Mouse (Mus musculus) inflammation-experienced regulatory T-cells, adult 6 months (primary cell): ENCODE measurements around the gene Iars2. TPM values are rescaled to one million over a fixed set of nuclear protein-coding genes. Genes with fewer than 3 reads are reported as not detected.
A peak's percentile ranks its signal among the peaks of the same experiment; 100 is the strongest.

ENCODE experiments used
- ATAC-seq: one replicate; pipeline ENCODE4 v1.8.0; 2017
- polyA plus RNA-seq, 3 experiments: library from polyadenylated mRNA; unstranded; fragments of 100-300 nt; shearing (Covaris generic); gene quantifications; one replicate each; pipeline ENCODE4 v1.2.1; 2017

Gene Iars2
- 10 to 100 TPM in 1 of 3 experiments, 1 to 10 TPM in 2; 8.6 to 10.9 (median 9.7) TPM for polyA plus RNA-seq

DNA sequence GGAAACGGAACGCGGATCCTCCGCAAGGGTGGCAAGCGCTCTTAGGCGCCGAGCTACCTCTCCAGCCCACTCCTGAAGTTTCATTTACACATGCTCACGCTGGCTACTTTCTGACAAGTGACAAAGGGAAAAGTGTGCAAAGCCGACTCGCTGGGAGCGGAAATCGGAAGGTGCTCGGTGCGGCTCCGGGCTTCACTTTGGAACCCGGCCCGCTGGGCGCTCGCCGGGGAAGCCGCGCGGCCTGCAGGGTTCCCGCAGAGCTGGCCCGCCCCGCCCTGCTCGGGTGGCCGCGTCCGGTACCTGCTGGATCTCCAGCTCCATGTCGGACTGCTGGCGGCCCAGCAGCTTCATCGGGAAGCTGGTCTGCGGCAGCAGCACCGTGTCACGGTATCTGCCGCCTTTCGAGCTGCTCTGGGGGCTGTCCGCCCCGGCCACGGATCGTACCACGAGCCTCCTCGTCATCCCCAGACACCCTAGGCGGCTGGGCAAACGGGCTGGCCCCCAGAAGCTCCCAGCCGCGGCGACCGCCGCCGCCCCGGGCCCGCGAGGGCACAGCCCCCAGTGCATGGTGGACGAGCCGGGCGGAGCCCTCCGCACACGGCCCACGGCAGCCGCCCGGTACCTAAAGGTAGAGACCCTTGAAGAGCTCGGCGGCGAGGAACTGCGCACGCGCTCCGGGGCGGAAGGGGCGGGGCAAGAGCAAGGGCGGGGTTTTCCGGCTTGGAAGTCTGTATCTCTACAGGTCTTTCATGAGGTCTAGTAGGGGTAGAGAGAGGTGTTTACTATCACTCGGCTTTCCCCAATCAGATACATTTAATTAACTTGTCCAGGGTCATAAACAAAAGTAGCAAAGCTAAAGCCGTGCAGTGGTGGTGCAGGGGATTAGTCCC is at the start of gene Iars2:
TSS of gene Iars2 (minus strand) at position 676 of the 890 bp plus-strand sequence.
- ATAC-seq: peak; percentile 73

GRCm38 (mm10) chr1:185377429-185377828 is 48.2 kb upstream of the Iars2 start:
- no peak for ATAC-seq

DNA sequence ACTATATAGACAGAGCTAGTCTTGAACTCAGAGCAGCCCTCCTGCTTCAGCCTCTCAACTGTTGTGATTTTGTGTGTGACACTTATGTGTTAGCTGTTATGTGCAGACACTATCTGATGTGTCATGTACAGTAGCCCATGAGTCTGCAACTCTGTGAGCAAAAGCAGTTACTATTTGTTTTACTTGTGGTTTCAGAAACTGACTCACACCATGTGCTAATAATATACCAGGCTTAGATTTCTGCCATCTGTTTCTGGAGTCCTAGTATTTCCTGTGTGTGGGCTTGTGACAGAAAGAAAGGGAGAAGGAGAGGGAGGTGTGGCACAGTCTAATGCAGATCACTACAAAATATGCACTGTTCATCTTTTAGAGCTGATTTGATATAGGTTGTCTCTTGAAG is 47.2 kb upstream of the Iars2 start:
- no peak for ATAC-seq

DNA sequence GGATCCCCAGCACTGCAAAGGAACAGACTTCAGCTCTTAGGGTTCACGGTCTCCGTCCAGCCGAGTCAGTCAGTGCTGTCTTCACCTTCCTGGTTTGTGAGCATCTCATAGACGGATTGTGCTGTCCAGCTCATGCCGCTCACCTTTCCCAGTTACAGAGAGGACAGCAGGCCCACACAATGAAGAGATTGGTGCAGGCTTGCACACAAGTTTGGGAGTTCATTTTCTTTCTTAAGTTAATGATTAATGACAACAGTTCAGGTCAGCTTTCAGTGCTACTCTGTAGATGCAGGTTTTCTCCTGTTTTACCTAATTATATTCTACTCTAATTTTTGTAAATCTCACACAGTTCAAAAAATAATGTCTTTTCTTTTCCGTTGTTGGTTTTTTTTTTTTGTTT is 40.8 kb upstream of the Iars2 start:
- ATAC-seq: no peak

DNA sequence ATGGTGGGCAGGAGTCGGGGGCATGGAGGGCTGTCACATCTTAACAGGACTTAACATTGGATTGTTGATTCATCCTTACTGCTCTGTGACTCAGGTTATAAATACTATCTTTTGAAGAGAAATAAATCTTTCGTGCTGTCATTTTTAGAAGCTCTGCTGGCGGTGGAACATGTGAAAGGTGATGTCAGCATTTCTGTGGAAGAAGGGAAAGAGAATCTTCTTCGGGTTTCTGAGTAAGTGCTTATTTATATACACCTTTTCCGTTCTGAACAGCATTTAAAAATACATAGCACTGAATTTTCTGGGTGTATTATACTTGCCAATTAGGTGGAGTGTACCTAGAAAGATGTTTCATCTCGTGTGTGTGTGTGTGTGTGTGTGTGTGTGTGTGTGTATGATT is 38.2 kb upstream of the Iars2 start:
- ATAC-seq: no peak

DNA sequence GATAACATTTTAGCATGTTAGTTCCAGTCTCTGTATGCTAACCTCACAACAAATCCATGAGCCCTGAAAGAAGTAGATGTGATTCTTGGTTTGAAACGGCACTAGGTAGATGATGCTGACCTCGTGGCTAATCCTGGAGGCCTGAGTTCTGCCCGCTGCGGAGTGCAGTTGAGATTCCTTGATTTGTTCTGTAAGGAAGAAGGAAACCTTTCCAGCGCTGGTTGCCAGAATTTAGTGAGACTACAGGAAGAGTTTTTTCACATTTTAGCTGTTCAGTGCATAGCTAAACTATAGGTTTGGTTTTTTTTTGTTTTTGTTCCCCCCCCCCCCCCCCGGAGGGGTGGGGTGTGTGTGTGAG is 35.0 kb upstream of the Iars2 start:
- ATAC-seq: no peak

GRCm38 (mm10) chr1:185363526-185364182 is 34.5 kb upstream of the Iars2 start:
- ATAC-seq: peak; percentile 23

- ATAC-seq: peak; percentile 90
Measured at GRCm38 (mm10) chr1:185362677-185363520, 33.7 kb upstream of the Iars2 start, which contains the start of gene Eprs. Gene Eprs, plus strand, starts transcription at chr1:185363044.

- no peak for ATAC-seq
Measured at GRCm38 (mm10) chr1:185358211-185358610, 29.0 kb upstream of the Iars2 start.

- ATAC-seq: no peak
Measured at GRCm38 (mm10) chr1:185356246-185356645, 27.1 kb upstream of the Iars2 start.

GRCm38 (mm10) chr1:185354731-185355130 is 25.5 kb upstream of the Iars2 start:
- ATAC-seq: no peak

GRCm38 (mm10) chr1:185353351-185353750 is 24.2 kb upstream of the Iars2 start:
- ATAC-seq: no peak

GRCm38 (mm10) chr1:185352151-185352550 is 23.0 kb upstream of the Iars2 start:
- ATAC-seq: peak; percentile 83

DNA sequence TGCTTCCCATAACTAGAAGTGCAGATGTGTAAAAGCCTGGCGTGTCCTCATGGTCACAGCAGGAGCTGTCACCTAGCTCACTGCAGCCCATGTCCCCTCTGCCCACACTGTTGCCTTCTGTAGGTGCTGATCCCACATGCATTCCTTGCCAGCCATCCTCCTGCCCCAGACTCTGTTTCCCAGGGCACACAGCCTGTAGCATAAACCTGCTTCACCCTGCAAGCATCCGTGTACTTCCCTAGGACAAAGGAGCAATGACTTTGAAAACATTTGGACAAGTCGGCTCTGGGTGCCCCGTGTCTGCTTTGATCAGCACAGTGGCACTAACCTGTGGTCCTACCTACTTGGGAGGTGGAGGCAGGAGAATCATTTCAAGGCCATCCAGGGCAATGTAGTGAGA is 21.4 kb upstream of the Iars2 start:
- ATAC-seq: no peak

DNA sequence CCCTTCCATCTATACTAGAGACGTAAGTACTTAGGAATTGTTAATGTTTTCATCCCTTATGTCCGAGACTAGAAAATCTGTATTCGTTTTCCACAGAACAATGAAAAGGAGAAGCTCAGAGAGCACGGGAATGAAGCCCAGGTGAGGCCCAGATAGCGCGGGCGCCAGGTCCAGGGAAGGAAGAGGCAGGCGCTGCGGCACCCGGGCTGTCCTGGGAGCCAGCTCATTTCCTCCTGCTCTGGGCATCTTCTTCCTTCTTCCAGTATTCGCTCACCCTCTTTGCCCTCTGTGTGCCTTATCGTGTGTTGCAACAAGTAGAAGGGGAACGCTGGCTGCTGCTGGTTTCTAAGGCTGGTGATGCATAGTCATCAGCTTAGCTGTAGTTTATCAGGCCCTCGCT is 20.5 kb upstream of the Iars2 start:
- ATAC-seq: no peak

DNA sequence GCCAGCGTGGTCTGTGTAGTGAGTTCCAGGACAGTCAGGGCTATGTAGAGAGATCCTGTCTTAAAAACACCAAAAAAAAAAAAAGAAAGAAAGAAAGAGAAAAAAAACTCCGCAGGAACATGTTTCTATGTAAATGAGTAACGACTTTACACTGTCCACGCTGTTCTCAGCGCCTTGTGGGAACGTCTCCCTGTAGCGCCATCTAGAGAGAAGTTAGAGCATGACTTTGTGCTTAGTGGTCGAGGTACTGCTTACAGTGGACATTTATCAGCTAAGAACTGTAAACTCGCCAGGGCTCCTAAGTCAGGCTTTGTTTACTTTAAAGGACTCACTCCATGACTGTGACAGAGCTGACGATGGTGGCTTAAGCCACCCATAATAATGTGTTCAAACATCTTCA is 17.0 kb upstream of the Iars2 start:
- no peak for ATAC-seq

DNA sequence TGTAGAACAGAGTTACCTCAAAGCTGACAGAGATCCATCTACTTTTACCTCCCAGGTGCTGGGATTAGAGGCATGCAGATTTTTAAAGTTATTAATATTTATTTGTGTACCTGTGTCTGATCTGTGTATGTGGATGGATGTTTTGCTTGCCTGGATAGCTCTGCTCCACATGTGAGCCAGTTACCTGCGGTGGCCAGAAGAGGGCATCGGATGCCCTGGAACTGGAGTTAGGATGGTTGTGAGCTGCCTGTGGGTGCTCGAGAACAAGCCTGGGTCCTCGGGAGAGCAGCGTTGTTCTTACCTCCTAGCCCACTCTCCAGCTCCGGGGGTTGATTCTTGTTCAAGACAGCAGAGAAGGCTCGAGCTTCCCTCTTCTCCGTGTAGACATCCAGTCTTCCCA is 14.2 kb upstream of the Iars2 start:
- ATAC-seq: no peak

DNA sequence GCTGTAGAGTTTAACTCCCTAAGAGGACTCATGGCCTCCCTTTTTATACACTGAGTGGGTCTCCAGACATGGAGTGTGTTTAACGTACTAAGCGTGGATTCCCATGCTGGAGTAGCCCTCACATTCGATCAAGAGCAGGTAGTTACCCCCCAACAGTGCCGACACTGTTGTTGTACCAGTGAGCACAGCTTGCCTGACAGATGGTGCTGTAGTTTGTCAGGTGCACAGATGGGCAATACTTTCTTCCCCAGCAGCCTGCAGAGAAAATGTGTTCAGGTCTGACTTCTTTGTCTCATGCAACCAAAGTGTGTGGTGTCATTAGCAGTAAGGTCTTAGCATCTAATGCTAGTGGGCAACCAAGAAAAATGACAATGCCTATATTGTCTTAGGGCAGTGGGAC is 13.2 kb upstream of the Iars2 start:
- no peak for ATAC-seq

DNA sequence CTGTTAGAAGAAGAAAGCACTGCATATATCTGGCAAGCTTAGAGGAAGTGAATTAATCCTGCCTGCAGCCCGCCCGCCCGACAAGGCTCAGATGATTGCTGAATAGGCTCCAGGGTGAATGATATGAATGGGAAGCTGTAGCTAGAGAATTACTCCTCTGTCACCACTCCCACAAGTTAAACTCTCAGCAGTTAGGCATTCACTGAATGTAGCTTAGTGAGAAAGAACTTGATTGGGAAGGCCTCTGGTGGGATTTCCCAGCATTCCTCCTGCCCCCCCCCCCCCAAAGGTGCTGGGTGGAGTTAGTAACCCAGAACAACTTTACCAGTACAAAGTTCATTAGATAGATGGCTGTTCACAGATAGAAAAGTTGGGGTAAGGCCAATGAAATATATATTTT is 7.3 kb upstream of the Iars2 start:
- ATAC-seq: no peak

GRCm38 (mm10) chr1:185335231-185335765 is 6.1 kb upstream of the Iars2 start:
- no peak for ATAC-seq

- ATAC-seq: no peak
Measured at GRCm38 (mm10) chr1:185334136-185334535, 4.9 kb upstream of the Iars2 start.

GRCm38 (mm10) chr1:185333651-185334050 is 4.5 kb upstream of the Iars2 start:
- no peak for ATAC-seq

- peak; percentile 72 for ATAC-seq
Measured at GRCm38 (mm10) chr1:185331983-185332430, 2.8 kb upstream of the Iars2 start, which contains the start of gene Bpnt1. Gene Bpnt1, plus strand, starts transcription at chr1:185332149.
